Mouse (Mus musculus): ENCODE results near the gene Cdv3.

Gene Cdv3

DNA sequence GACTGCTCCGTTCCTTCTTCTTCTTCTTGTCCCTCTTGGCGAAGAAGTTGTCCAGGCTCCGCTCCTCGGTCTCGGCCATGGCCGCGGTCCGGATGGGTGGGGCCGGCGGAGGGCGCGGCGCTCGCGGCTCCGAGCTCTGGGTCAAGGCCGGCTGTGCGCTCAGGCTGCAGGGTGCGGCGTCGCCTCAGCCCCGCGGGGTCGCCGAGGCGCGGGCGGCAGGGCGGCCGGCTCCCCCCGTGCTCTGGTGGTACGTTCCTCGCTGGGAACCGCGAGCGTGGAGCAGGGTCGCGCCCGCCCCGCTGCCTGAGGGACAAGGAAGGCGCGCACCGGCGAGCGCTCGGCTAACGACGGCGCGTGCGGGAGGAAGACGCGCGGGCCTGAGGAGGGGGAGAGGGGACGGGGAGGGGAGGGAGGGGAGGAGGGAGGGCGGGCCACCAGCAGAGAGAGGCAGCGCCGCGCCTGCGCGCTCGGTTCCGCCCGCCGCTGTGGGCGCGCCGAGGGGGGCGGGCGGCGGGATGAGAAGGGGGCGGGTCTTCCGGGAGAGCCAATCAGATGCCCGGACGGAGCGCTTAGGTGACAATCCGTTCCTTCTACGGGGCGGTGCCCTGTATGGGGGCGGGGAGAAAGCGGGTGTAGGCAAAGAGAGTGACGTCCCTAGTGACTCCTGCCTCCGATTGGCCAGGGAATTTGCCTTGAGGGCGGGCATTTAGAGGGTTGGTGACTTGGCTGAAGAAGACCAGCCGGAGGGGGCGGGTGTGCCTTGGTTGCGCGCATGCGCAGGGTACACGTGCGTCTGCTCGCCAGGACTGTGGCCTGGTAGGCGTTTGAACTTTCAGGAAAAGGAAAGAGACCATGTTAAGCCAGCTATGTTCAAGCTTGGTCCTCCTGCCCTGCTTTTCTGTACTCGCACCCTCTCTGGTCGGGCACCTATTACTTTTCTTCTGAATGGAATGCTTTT is at the start of gene Cdv3:
Cdv3 (minus strand) TSS at position 551 of the 958 bp plus-strand sequence.
- ATAC-seq (ENCODE audit: insufficient number of reproducible peaks, low FRiP score, low TSS enrichment) = peak; percentile 98

DNA sequence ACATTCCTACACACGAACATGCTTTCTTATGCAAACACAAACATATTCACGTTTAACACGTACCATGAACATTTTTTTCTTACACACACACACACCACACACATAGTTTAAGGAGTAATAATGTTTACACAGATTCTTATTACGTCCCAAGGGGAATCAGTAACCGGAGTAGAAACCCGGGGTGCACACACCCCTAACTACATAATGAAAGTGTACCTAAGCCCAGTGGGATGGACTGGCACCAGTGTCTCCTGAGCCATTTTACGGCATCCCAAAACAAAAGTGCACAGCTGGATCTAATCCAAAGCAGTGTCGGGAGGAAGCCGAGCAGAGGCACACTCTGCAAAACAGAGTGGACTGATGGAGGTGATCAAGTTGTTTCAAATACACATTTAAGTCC is 47.8 kb upstream of the Cdv3 start:
- ATAC-seq (ENCODE audit: insufficient number of reproducible peaks, low FRiP score, low TSS enrichment) = no peak

DNA sequence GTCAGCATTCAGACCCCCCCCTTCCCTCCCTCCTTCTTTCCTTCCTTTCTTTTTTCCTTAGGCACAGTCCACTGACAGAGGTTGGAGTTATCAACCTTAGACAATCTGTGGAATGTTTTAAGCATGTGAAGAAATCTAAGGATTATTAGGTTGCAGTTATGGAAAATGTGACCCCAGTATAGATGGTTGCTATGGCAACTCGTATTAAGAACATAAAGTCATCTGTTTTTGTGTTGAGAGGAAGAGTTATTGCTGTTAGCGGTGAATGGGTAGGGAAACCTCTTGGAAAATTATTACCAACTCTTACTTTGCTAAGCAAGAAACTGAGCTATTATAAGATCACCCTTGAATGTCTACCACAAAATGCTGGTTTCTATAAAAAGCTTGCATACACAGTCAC is 43.5 kb upstream of the Cdv3 start:
- ATAC-seq (ENCODE audit: insufficient number of reproducible peaks, low FRiP score, low TSS enrichment) = no peak

DNA sequence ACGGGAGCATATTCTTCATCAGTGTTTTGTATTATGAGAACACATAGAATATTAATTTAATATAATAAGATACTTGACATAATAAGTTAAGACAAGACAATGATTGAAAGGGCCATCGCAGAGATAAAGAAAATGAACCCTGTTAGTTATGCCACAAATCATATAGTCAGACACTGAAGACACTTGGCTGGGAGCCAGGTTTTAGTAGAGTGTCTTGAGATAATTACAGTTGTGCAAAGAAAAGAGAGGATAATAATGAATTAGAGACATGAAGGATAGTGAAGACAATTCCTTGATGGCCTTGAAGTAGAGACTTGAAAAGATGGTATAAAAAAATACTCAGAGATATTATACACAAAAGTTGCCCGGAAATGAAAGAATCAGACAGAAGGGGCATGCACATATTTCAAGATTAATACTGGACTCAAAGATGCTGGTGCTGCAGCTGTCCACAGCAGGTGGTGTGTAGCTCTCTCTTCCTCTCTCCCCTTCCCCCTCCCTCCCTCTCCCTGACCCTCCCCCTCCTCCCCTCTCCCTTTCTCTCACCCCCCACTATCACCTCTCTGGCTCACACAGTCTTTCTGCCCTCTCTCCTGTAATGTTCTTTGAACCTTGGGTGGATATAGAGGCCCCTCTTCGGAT is 42.6 kb upstream of the Cdv3 start:
- ATAC-seq (ENCODE audit: insufficient number of reproducible peaks, low FRiP score, low TSS enrichment) = no peak

DNA sequence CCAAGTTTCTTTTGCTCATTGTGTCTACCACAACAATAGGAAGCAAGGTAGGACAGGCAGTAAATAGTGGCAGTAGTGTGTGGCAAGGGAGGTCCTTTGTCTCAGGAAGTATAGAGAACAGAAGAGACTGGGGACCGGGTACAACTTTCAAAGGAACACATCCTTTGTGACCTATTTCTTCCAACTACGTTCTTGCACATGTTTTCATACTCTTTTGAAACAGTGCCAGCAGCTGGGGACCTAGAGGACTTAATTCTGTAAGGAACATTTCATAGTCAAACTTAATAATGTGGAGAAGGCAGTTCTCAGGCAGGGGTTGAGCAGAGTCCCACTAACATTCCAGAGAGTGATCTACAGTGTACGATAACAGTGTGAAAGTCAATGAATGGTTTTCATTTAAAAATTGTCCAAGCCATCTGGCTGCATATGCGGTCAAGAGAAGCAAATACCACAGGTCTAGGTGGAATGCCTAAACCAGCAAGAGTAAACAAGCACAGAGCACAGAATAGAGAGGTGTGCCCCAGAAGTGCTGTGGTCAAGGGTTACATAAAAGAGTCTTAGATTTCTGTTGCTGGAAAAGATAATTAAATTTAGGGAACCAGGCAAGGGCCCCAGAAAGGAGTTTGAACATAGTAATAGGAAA is 37.8 kb upstream of the Cdv3 start:
- ATAC-seq (ENCODE audit: insufficient number of reproducible peaks, low FRiP score, low TSS enrichment) = no peak

DNA sequence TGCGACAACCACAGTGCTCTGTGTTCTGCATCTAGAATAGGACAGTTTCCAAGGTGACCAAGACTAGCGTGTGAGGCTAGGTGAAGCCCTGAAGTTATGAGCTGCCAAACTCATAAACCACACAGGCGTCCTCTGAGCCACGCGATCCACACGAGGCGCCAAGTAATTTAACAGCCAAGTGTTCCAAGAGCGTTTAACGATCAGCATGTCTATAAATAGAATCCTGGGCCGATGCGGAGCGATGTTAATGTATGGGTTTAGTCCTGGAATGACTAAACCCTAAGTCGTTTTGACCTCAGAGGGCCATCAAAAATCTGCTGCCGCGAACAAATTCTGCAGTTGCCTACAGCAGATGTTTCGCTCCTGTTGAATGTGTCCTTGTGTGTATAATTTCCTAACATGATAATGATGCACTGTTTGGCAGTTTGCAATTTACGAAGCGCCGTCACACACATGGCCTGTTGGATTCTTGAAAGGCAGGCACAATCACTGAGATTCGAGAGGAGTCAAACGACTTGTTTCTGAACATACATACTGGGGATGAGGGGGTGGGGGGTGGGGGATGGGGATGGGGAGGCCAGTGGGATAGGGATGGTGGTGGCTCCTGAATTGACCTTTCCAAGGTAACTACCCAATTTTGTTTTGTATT is 33.0 kb upstream of the Cdv3 start:
- no peak for ATAC-seq (ENCODE audit: insufficient number of reproducible peaks, low FRiP score, low TSS enrichment)

DNA sequence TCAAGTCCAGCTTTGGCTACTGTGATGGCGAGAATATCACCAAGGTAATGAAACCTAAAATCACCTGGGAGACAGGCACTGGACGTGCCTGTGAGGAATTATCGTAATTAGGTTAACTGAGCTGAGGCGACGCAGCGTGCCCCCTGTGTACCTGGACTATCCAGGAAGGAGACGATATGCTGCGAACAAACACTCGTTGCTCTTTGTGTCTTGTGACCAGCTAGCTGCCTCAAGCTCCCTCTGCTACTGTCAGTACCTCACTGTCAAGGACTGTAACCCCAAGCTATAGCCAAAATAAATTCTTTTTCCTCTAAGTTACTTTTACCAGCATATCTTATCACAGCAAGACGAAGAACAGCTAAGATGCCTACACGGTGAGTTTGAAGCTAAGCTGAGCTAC is 27.6 kb upstream of the Cdv3 start:
- ATAC-seq (ENCODE audit: insufficient number of reproducible peaks, low FRiP score, low TSS enrichment) = no peak

- ATAC-seq (ENCODE audit: insufficient number of reproducible peaks, low FRiP score, low TSS enrichment) = no peak
Observed at GRCm38 (mm10) chr9:103391796-103392372, 26.2 kb upstream of the Cdv3 start.

DNA sequence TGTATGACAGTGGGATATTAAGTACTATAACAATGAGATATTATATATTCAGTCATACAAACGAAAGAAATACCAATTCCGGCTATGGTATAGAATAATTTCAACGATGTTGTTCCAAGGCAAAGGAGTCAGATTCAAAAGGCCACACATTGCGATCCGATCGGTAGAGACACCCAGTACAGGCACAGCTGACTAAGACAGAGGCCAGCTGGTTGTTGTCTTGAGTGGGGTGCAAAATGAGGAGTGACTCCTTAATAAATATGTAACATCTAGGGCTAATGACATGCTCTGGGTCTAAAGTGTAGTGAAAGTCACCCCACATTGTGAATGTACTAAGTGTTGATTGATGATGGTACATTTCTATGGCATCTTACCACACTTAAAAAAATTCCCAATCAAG is 23.6 kb upstream of the Cdv3 start:
- no peak for ATAC-seq (ENCODE audit: insufficient number of reproducible peaks, low FRiP score, low TSS enrichment)

DNA sequence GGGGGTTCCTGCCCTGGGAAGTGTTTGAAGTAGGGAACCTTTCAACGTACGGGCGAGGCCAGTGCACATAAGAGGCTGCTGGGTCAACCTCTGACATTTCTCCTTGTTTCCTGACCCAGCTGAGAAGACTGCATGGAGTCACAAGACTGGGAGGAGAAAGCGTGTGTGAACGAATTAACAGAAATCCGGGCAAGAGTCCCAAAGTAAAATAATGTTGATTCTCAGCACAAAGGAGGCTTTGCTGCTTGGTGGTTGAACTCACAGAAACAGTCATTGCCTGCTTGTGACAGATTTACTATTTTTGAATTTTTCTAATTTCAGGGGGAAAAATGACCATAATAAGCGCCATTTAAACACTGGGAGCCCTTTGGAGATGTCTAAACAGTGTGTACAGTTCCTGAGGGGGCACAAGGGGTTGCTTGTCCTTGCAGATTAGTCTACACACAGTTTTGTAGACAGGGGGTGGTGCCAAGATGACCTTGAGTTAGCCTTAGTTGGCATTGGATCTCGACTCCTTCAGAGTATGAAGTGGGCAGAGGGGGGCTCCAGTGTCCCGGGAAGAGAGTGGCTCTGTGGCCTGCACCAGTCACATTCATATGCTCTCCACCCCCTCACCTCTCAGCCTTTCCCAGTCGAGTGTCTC is 21.5 kb upstream of the Cdv3 start:
- no peak for ATAC-seq (ENCODE audit: insufficient number of reproducible peaks, low FRiP score, low TSS enrichment)

GRCm38 (mm10) chr9:103386573-103386972 is 20.9 kb upstream of the Cdv3 start:
- ATAC-seq (ENCODE audit: insufficient number of reproducible peaks, low FRiP score, low TSS enrichment) = no peak

DNA sequence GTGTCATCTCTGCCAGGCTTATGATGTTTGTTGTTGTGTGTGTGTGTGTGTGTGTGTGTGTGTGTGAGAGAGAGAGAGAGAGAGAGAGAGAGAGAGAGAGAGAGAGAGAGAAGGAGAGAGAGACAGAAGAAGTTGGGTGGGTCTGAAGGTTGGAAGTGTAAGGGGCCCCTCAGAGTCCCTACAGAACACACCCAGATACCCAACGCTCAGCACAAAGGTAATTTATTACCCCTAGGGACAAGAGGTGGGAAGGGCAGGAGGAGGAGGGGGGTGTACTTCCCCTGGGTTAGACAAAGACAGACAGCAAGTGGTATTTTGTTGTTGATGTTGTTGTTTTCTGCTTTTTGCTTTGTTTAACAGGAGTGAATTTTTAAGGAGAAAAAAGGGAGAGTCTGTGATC is 20.0 kb upstream of the Cdv3 start:
- ATAC-seq (ENCODE audit: insufficient number of reproducible peaks, low FRiP score, low TSS enrichment) = no peak

- no peak for ATAC-seq (ENCODE audit: insufficient number of reproducible peaks, low FRiP score, low TSS enrichment)
Observed at GRCm38 (mm10) chr9:103384141-103384796, 18.6 kb upstream of the Cdv3 start.

DNA sequence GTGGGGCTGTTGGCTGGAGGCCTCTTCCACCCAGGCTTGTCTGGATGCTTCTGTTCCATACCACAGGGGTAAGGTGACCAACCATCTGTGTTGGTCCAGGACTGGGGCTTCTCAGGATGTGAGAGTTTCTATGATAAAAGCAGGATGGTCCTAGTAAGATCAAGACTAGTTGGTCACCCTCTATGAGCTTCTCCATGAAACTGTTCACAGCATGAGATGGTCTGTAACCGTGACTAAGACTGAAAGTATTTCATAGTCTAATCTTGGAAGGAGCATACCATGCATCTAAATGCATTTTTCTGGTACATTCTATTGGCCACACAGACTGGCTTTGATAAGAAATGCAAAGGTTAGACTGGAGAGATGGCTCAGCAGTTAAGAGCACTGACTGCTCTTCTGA is 17.9 kb upstream of the Cdv3 start:
- no peak for ATAC-seq (ENCODE audit: insufficient number of reproducible peaks, low FRiP score, low TSS enrichment)

GRCm38 (mm10) chr9:103382989-103383388 is 17.3 kb upstream of the Cdv3 start:
- no peak for ATAC-seq (ENCODE audit: insufficient number of reproducible peaks, low FRiP score, low TSS enrichment)

DNA sequence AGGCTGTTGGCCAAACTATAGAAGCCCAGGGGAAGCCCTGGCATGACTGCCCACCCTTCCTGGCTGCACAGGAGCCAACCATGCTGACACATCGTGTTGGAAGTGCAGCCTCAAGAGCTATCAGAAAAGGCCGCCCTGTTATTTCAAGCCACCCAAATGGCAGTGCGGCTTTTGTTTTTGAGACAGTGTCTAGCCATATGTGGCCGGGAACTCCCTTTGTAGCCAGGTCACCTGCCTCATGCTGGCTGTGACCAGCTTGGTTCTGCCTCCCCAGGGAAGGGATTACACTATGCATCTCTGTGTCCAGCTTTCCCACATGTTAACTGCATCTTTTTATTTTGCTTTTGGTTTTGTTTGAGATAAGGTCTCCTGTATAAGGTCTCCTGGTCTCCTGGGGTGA is 14.9 kb upstream of the Cdv3 start:
- no peak for ATAC-seq (ENCODE audit: insufficient number of reproducible peaks, low FRiP score, low TSS enrichment)

DNA sequence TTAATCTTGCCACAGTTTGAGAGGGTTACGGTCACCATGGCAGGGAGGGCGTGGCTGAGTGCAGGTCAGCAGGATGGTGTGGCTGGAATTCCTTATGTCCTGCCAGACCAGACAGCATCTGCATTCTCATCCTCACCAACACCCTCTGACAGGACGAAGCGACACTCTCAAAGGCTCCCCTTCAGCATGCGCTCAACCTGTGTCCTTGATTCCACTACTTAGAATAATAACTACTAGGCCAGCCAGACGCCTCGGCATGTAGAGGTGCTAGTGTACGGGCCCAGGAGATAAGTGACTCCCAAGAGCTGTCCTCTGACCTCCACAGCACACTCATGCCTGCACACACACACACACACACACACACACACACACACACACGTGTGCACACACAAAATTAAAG is 13.6 kb upstream of the Cdv3 start:
- ATAC-seq (ENCODE audit: insufficient number of reproducible peaks, low FRiP score, low TSS enrichment) = no peak

GRCm38 (mm10) chr9:103378686-103379085 is 13.0 kb upstream of the Cdv3 start:
- ATAC-seq (ENCODE audit: insufficient number of reproducible peaks, low FRiP score, low TSS enrichment) = no peak

Data from cerebellum, adult (tissue).